Mouse (Mus musculus) urinary bladder, adult 18-20 months (tissue): ENCODE measurements at regions not wholly inside any gene's neighbourhood (a gene's known extent, or its start where the extent isn't known, plus 50 kb on each side); places are given as distances from the start of the nearest gene placed in this dataset.

Experiments used
- DNase-seq, 2 experiments: peaks; one replicate each; pipeline ENCODE4 v3.0.0; 2022; ENCODE audit warnings: low spot score in 2 of 2, mixed read lengths in 2 of 2

DNA sequence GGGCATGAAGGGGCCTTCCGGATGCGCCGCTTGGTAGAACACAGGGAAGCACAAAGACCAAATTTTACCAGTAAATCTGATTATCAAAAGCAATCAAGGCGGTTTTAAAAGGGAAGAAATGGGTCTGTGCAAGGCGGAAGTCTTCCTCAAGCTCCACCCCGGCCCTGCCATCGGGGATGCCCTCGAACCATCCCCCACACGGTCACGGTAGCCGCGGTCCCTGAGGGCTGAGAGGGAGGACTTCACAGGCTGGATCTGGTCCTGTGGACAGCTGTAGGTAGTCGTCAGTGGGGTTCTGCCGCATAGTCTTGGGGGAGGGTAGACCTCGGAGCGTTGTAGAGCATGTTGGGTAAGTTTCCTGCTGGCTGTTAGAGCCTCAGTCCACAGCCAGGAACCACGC, 104.9 kb downstream of the Tpra1 start:
- DNase-seq: no peak

DNA sequence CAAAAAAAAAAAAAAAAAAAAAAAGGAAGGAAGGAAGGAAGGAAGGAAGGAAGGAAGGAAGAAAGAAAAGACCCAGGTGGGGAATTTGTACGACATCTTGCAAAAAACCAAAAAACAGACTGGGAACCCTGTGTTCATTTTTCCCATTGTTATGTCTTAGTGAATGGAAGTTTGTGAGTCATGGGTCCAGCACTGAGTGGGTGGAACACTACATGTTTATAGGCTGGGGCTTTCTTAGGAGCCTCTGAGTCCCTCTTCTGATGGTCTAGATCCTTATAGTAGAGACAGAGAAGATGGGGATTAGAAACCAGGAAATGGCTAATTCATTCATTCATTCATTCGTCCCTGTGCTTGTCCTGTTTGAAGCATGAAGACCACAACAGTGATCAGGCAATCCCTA, 105.5 kb downstream of the Tpra1 start:
- no peak for DNase-seq

DNA sequence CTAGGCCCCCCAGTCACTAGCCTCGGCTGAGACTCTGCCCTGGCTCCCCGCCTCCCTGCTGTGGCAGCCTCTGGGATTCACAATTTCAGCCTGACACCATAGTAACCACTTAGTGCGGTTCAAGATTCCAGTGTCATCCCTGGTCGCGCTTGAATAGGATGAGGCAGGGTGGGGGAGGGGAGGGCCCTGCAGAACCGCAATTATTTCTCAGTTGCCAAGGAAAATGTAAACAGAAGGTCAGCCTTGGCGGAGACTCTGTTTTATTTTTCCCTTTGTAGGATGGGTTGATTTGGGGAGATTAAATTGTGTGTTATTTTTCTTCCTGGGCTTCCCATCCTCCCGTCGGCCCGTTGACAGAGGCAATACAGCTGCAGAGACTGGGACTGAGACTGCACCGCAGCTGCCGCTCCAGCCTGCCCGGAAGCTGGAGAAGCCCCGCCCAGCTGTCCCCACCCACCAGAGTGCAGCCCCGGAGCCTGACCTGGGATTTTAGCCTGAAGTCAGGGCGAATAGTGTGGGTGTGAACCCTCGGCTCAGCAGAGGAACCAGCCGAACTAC, 106.6 kb downstream of the Tpra1 start:
- peak; percentile 26 to 53 for DNase-seq

DNA sequence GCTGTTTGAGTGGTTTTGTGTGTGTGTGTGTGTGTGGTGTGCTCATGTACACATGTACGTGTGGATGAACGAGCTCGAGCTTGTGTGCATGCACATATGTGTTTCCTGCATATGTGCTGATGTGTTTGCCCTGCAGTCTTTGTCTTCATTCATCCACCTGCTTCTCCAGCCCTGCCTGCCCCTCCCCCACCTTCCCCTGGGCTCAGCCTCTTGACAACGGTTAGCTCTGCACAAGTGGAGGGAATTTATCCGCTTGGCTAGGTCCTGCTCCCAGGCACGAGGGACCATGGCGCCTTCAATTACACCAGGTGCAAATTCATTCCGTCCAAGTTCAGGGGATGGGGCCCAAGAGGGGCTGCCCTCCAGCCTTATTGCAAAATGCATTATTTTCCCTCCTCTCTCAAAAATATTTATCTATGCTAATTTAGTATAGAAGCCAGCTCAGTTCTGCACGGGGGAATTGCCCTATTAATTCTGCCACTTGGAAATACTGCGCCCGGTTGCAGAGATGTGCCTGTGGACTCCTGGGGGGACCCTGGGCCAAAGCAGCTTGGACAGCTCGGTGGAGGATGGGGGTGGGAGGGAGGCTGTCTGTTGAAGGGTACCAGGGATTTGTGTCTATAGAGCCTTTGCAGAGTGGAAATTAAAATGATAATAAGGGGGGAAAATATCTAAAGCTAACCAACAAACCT, 111.1 kb downstream of the Tpra1 start:
- DNase-seq: no peak

DNA sequence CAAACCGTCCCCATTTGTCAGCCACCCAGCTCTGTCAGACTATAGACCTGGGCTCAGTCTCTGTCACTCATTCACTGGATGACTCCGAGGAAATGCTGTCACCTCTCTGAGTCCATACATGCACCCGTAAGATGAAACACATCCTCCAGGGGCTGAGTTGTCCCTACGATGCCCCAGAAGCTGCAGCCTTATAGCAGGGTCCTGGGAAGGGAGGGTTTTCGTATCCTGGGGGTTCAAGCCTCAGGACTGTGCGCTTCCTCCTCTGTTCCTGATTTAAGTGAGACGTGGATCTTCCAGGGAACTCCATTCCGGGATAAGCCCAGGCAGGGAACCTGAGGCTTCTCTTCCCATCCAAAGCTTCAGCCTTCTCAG, 111.6 kb downstream of the Tpra1 start:
- no peak for DNase-seq

DNA sequence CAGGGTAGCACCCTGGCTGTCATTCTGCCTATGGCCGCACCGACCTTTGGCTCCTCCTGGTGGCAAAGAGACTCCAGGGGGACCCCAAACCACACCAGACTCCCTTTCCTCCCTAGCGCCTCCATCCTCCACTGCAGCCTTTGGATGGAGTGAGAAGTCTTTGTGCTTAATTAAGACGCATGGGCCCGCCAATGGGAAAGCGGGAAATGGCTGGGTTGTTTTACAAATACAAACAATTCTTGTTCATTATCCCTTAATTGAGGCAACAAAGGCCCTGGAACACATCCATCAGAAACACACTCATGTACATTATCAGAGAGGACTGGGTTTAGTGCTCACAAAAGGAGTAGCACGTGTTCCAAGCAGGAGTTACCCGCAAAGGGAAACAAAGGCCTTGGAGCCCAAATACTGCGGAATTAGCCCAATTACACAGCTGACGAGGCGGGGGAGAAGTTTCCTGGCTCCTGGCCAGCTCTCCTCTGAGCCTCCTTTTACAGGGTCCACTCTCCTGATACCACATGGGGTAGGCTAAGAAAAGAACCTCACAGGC, 122.1 kb downstream of the Tpra1 start:
- no peak for DNase-seq

DNA sequence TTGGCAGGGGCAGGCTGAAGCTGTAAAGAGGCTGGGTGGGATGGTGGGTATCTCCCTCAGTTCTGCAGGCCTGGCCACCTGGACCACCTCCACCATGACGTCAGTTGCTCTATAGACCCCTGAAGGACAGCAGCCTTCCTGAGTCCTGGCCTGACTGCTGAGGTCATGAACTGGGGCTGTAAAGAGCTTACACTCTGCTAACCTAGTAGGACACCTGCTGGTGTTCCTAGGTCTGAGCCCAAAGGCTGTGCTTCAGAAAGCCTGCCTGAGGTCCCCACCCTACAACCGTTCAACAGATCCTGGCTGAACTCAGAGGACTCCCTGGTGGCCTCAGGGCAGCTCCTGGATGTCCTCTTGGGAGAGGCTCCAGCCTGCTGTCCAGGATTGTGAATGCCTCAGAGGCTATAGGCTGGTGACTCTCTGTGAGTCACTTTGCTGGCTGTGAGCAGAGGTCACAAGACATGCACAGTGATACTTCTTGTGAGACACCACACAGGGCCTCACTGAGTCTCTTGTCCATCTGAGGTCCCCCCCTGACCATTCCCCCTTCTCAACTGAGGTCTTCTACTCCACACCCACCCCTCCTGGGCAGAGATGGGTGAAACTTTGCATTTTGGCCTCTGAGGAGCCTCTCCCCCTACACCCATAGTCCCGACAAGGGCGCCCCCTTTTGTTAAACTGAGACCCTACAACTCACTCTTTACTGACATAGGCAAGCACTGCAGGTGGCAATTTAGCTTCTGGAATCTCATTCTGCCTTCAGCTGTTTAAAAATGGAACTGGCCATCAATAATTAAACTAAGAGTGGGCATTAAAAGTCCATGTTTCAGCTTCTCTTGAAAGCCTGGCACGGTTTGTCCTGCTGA, 131.6 kb downstream of the Tpra1 start:
- no peak for DNase-seq

DNA sequence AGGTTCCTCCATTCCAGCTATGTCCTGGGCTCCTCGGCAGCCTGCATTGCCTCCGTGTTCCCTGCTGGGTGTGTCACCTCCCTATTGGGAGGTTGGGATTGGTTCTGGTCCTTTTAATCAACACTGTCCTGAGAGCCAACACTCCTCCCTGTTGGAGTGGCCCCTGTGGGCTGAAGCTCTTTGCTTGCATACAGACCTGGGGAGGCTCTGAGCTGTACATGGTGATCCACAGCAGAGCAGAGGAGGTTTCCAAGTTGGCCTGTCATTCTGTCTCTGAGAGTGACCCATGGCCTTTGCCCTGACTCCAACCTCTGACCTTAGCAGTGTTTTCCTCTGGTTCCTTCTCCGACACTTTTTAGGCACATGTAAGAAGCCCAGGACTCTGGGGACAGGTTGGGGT, 132.4 kb downstream of the Tpra1 start:
- no peak for DNase-seq

DNA sequence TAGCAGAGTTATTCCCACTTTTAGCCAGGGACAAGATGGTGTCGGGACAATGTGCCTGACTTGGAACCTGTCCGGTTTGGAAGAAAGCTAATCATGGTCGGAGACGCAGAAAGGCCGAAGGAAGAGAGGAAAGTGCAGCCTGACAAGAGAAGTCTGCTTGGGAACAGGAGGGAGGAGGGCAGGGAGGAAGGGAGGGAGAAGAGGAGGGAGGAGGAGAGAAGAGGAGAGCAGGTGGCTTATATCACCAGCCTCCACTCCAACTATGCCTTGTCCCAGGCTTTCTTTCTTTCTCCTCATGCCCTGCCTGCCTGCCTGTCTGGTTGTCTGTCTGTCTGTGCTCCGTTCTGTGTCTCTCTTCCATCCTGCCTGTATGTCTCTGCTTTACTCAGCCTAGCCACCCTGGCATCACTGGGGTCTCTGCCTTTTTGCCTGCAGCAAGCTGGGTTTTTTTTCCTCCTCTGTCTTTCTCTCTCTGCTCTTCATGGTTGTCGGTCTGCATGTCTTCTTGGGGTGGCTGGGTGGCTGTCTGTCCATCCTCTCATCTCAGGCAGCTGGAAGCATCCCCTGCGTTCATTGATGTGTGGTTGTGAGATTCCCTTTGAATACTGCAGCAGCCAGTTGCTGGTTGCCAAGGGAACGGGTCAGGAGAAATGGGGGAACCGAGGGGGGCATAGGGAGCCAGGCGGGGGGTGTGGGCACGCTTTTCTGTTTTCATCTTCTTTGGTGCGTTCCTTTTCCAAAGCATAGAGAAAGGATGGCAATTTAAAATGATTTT, 133.2 kb downstream of the Tpra1 start:
- DNase-seq: no peak

DNA sequence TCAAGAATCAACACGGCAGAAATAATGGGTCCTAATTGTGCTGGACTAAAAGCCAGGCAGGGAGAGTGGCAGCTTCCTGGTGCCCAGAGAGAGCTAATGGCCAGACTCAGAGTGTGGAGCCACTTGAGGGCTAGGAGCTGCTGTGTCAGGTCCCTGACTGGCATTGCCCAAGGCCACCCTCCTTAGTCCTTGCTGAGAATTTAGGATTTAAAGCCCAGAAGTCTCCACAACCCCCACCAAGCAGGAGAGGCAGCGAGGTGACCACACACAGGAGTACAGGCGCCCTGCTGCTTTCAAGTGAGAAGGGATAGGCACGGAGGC, 133.7 kb downstream of the Tpra1 start:
- DNase-seq: no peak

DNA sequence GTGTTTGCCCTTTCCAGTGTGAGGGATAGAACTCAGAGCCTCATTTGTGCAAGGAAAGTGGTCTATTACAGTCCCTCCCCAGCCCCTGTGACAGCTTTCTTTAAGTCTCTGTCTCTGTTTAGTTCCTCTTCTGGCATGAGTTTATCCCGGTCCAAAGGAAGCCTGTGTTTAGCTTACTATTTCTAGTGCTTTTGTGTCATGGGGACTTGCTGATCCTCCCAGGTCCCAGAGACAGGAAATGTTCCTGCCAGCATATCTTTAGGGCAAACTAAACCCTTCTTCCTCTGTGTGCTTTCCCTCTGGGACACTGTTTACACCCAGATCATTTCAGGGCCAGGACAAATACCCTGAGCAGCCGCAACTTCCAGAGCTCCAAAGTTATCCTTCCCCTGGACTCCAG, 135.3 kb downstream of the Tpra1 start:
- no peak for DNase-seq

DNA sequence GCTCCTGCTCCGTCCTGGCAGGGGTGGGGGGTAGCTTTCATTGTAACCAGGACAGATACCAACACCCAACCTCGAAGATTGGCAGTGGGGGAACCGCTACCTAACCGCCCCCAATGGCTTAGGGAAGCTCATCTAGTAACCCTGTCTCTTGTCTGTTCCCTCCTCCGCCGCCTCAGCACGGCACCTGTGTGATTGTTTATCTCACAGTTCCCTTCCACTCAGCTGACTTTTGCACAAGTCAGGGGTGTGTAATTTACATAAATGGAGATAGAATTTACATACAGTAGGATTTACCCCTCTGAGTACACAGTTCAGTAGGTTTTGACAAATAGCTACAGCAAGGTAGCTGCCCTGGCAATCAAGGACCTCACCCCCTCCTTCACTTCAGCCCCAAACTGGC, 135.8 kb downstream of the Tpra1 start:
- no peak for DNase-seq

DNA sequence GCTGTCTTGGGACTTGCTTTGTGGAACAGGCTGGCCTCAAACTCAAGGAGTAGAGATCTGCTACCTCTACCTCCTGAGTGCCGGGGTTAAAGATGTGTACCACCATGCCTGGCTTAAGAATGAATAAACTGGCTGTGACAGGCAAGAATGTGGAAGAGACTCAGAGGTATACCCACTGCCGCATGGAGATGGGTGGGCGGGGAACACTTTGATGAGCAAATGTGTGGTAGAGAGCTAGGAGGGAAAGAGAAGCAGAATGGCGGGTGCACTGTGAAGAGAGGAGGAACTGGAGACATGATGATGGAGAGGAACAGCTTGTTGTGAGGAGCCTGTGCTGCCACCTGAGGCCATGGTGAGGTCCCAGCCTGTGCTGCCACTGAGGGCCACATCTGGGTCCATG, 138.9 kb downstream of the Tpra1 start:
- DNase-seq: no peak

DNA sequence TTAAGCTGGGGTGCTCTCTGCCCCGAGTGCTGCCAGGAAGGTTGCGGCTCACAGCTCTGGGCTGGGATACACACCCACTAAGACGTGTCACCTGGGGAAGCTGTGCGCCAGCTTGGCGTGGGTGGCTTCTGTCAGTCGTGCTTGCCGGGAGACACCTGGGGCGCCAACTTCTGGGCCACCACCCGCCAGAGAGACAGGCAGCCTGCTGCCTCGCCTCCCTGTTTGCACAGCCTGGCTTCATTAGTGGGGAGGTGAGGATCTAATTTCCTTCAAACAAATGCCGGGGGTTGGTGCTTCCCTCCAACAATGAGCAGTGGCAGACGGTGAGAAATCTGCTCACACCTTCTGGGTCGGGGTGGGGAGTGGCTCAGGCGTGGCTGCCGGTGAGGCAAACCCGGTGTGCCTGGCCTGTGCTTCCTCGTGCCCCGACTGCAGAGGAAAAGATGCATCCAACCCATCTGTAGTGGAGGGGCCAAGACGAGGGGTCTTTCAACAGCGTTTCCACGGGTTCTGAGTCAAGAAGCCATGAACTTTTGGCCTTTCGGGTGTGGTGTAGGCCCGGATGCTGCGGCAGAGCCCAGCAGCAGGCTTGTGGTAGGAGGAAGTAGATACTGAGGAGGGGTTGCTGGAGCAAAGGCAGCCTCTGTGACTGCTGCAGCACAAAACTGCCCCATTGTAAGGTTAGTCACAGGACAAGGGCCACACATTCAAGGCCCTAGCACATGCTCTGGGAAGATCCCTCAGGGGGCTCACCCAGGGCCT, 140.6 kb downstream of the Tpra1 start:
- DNase-seq: no peak

DNA sequence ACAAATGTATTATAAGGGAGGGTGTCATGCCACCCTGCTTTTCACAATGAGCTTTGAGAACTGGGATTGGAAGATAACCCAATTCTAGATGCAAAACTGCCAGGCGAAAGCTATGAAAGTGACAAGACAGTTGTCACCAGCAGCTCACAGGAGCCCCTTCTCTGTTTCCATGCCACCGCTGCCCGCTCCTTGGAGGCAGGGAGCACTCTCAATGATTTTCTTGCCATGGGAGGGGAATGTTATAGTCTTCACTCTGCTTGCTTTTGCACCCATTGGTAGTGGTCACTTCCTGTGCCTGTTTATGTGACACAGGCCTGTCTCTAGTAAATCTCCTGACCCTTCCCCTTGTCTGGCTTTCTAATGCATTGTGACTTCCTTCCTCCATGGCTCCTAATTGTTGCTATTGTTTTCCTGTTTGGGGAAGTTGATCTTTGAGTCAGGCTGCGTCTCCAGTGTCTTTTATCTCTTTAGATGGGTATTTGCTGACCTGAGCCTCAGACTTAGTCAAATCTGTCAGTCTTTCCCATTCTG, 143.4 kb downstream of the Tpra1 start:
- DNase-seq: no peak

DNA sequence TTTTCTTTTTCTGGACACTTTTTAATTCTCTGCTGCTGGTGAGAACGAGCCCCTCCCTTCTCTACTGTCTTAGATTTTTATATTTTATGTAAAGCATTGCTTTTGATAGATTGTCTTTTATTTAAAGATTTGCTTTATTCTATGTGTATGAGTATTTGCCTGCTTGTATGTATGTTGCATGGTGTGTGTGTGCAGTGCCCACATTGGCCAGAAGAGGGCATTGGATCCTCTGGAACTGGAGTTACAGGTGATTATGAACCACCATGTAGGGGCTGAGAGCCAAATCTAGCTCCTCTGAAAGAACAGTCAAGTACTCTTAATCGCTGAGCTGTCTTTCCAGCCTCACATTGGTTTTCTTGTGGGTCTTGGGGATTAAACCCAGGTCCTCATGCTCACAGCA, 144.4 kb downstream of the Tpra1 start:
- DNase-seq: no peak

DNA sequence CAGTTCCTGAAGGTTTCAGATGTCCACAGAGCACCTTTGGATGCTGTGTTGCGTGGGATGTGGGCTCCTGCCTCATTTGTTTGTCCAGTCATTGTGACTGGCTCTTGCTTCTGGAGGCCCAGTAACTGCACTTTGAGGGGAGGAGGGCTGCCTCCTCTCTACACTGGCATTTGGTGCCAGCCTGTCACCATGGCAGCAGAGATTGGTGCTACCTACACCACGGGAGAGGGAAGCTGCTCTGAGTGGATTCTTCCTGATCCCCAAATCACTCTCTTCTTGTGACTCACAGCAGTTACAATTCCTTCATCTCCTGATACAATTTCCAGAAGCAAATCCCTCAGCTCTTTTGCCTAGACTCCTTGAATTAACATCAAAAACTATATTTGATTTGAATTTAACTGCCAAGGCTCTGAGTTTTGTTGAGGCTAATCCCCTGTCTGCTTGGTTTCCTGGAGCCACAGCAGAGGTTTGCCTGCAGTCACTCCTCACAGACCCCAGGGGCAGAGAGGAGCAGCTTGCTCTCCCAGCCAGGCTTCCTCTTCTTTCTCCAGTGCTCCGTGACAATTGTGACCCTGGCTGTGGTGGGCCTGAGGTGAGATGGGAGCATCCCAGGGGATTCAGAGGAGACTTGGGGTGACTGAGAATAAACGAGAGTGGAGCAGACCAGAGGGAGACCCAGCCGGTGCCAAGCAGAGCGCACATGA, 145.7 kb downstream of the Tpra1 start:
- no peak for DNase-seq

DNA sequence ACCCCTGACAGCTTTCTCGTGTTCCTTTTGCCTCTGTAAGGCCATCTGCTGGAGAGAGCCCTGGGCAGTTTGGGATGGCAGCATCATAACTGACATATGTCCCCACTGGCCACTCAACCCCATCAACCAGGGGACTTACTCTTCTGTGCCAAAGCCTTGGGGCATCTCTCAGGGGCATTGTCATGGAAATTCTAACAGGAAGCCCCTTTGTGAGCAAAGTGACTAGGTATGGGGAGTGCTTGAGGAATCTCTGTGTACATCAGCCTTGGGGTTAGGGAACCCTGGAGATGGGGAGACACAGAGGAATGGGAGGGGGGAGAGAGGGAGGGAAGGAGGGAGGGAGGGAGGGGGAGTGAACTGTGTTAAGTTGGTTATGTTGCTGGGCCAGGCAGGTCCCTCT, 147.2 kb downstream of the Tpra1 start:
- no peak for DNase-seq

DNA sequence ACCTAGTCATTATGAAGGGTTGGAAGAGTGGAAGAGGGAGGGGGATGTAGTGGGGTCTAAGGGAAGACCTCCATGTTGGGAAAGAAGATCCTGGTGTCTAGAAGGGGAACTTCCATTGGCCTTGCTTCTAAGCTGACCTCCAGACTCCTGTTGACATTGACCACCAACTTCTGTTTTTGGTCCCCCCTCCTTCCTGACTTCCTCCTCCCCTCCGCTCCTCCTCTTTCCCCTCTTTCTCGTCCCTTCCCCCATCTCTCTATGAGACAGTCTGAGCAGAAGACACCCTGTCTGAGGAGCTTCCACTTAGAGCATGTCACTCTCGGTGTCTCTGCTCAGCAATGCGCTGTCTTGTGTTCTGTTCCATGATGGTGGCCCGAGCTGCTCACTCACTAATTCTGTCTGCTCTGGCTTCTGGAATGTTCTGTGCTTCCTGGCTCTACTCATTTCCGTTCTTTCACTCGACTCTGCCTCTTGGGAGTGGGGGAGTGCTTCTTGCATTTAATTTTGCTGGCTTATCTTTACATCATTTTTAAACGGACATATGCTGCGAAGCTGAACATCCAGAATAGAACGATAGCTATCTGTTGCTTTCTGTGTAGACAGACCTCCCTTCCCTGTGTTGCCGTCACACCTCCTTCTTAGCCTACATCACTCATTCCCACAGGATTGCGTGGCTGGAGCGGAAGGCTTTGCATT, 148.7 kb downstream of the Tpra1 start:
- no peak for DNase-seq
